Mouse (Mus musculus) hematopoietic stem cell, adult 5-6 weeks (primary cell): ENCODE measurements around the gene Lrrc32. TPM values are rescaled to one million over a fixed set of nuclear protein-coding genes. Genes with fewer than 3 reads are reported as not detected.

Source experiments
- ATAC-seq, 2 experiments: fragments of 125-278 bp in 1 of 2; replicated peaks in 1 of 2; 2 replicates each; pipeline ENCODE4 v1.8.0; 2016 to 2017; ENCODE audit warnings: inconsistent platforms in 2 of 2, mild to moderate bottlenecking in 2 of 2, moderate number of reproducible peaks in 2 of 2, low read depth in 1 of 2, moderate TSS enrichment in 1 of 2; ENCODE audit not compliant: low FRiP score in 2 of 2, poor library complexity in 2 of 2, severe bottlenecking in 2 of 2, insufficient read depth in 1 of 2, low TSS enrichment in 1 of 2
- total RNA-seq: library from RNA; stranded (forward); fragments of 172-1452, 232-1000 nt; gene quantifications from 2 replicates; pipeline ENCODE4 v1.2.3, GENCODE M21; 2017

Lrrc32 gene
- total RNA-seq, 1 experiment from 2014 or later: 0.69 TPM

GRCm38 (mm10) chr7:98500470-98500869, 11.4 kb downstream of the Lrrc32 start:
- no peak for ATAC-seq

- ATAC-seq: no peak
These were observed 12.0 kb downstream of the Lrrc32 start for GRCm38 (mm10) chr7:98501078-98501477.

- no peak for ATAC-seq
These were observed 13.8 kb downstream of the Lrrc32 start for GRCm38 (mm10) chr7:98502921-98503320.

GRCm38 (mm10) chr7:98503951-98504647, 15.0 kb downstream of the Lrrc32 start:
- no peak for ATAC-seq

- ATAC-seq: no peak
These were observed 15.7 kb downstream of the Lrrc32 start for GRCm38 (mm10) chr7:98504726-98505314.

GRCm38 (mm10) chr7:98505664-98506063, 16.6 kb downstream of the Lrrc32 start:
- ATAC-seq: no peak

GRCm38 (mm10) chr7:98510961-98511958, 22.2 kb downstream of the Lrrc32 start:
- no peak for ATAC-seq

- ATAC-seq: no peak
These were observed 24.2 kb downstream of the Lrrc32 start for GRCm38 (mm10) chr7:98513251-98513650.

- ATAC-seq: peak; percentile 70 to 88
These were observed 33.5 kb downstream of the Lrrc32 start for GRCm38 (mm10) chr7:98522576-98522975.

- ATAC-seq: peak; percentile 26 to 29; a peak in 3 of 4 replicates
These were observed 34.2 kb downstream of the Lrrc32 start for GRCm38 (mm10) chr7:98523070-98523812.

GRCm38 (mm10) chr7:98523813-98524361, 34.8 kb downstream of the Lrrc32 start:
- peak; percentile 71 to 72 for ATAC-seq

DNA sequence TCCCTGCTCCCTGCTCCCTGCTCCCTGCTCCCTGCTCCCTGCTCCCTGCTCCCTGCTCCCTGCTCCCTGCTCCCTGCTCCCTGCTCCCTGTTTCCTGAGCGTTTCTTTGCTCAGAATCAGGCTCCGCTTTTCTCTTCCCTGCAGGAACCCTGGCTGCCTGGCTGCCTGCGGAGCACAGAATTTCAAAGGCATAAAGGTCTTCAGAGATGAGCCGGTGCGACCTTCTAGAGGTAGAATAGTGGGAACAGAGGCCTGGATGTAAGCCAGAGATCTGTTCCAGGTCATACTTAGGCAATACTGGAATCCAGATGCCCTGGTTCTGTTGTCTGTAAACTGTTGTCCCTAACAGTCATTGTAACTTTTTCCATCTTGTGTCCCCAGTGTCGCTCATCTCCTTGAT, 35.3 kb downstream of the Lrrc32 start:
- ATAC-seq: no peak

DNA sequence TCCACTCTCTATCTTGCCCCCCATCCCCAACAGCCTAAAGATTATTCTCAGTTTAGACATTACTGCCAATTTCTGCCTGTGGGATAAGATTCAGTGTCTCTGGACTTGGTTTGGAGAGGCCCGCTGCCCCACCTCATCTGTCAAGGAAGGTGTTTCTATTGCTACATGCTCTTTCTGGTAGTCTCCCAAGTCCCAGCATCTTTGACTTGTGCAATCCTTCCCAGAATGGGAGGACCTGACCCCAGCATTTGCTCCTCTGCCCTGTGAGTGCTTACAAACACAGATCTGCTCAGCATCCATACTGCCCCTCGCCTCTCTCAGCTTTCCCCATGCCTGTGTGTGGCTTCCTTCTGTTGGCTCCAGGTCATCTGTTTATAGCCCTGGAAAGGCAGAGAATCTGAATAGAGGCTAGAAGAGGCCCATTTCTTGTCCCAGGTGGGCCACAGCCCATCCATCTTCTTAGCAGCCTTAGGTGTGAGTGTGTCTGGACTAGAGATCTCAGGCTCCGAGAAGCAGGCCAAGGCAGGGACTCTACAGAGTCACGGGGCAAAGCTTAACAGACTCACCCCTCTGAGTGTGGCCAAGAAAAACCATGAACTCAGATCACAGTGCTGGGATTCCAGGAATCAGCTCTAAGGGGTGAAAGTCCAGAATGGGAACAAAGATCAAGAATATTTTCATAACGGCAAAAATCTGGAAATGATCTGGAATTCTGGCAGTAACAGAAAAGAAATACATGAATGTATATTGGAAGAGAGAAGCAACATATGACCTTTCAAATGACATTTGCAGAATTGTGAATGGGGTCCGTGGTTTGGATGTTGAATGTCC, 36.0 kb downstream of the Lrrc32 start:
- no peak for ATAC-seq

DNA sequence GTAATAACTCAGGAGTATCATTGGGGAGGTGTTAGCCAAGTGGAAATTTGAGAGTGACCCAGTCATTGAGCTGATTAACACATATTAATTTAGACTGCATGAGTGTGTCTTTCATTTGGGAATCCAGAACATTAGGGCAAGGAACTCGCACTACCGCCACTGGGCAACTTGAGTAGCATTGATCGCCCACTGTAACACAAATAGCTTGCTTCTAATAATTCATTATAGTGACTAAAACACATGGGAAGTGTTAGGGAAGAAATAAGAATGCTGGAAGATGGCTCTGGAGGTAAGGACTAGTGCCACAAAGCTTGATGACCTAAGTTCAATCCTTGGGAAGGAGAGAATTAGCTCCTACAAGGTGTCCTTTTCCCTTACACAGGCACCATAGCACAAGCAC, 38.0 kb downstream of the Lrrc32 start:
- ATAC-seq: no peak

GRCm38 (mm10) chr7:98531612-98532011, 42.5 kb downstream of the Lrrc32 start:
- peak in 1 of 2 experiments; percentile 25; a peak in 1 of 4 replicates for ATAC-seq

- no peak for ATAC-seq
These were observed 43.9 kb downstream of the Lrrc32 start for GRCm38 (mm10) chr7:98532981-98533380.
